Mouse (Mus musculus): ENCODE measurements around the gene Vps8.

DNA sequence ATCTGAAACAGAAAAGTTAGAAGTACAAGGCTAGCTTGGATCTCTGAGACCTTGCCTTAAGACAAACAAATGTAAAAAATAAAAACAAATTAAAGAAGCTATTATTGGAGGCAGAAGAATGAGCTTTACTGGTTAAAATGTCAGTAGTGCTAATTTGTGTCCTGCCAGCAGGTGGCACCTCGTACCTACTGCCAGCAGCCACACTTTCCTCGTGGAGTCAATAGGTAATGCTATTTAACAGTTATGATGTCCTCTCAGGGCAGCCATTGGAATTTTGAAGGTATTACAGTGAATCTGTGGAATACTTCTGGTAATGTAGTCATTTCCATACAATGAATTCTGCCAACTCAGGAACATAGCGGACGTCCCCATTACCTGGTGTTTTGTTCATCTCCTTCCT is 65.5 kb downstream of the Vps8 start:
- no peak for TF ChIP-seq POLR2A (IDR thresholded peaks at IDR 0.05; ENCODE audit: low read depth, low read length)
- TF ChIP-seq CTCF (IDR thresholded peaks at IDR 0.05; ENCODE audit: extremely low read depth, insufficient read depth, insufficient read length, insufficient replicate concordance) = peak; percentile 77; the same call in 1 of the 2 replicates

All from spleen, adult 2 months (tissue).